Mouse (Mus musculus) retina, postnatal 7 days (tissue): Measurements from ENCODE around the gene Tent4a.

Source experiments
- DNase-seq: peaks from one replicate; pipeline ENCODE4 v3.0.0-alpha.2; 2012; ENCODE audit warnings: low read depth, low spot score

The Tent4a gene

DNA sequence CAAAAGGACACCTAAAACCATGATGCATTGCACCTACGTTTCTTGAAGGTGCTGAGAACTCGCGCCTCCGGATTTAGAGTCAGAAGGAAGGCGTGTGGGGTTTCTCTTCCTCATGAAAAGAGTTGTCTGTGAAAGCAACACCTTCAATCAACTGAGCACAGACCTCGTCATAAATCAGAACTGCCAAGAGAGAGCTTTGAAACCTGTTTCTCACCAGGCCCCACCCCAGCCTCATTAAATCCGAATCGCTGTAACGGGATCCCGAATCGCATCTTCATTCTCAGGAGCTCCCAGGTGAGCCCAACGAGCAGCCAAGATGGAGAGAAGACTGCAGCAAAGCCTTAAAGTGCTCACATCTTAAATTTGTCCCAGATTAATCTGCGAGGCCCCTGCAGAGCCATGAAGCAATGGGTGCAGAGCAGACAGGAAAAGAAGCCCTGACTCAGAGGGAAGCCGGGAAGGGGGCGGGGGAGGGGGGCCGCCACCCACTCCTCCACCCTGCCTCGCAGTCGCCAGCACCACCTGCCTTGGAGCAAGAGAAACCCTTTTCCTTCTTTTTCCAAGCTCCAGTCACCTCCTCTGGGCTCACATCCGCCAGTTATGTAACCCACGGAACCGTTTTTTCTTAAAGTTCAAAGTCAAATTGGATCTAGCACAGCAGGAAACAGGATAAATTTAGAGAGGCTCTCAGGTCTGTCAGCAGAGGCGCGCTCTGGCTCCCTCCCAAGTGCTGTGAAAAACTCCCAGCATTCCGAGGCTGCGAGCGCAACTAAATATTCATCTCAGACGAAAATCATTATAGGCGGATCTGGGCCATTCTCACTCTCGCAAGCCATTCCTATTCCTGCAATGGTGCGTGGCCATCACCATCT is 52.5 kb downstream of the Tent4a start:
- DNase-seq: no peak

DNA sequence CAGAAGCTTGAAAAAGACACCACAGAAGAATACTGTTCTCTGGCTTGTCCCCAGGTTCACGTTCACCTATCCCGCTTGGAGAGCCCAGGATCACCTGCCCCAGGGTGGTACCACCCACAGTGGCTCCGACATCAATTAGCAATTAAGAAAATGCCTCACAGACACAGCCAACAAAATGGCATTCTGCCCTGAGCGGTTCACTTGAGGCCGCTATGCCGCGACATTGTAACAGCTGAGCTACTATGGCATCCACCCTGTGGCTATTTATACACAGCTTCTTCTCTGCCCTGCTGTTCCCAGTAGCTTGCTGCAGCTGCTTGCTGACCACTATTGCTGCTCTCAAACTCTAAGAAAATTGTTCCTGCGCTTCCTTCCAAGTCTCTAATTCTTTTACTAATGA is 53.4 kb downstream of the Tent4a start:
- no peak for DNase-seq

DNA sequence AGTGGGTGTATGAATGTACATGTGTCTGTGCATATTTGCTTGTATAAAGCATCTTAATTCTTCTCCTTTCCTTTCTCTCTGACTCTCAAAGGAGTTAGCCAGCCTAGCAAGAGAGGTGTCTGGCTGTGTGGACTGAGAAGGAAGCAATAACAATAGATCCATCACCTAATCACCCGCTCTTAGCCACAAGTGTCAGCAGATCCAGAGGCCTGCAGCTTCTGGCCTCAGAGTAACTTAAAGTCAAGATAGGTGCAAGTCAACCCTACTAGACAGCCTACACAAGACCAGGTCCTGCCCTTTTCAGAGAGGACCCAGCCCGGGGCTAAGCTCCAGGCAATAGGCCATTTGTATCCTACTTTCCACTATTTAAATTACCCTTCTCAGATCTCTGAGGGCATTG is 54.5 kb downstream of the Tent4a start:
- no peak for DNase-seq

DNA sequence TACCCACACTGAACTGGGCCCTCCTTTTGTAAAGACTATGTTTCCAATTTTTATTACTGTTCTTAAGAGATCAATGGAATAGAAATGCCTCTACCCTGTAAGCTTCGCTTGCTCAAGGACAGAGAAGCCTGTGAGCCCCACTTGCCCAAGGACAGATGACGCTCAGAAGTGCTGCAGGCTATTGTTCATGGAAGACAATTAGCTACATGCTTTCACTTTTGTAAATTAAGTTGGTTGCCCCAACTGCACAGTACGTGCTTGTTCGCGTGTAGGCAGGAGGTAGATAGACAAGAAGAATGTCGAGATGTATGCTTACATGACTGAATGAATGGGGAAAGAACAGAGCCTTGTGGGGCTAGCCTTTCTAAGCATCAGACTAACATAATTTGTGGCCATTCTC is 55.7 kb downstream of the Tent4a start:
- DNase-seq: no peak

DNA sequence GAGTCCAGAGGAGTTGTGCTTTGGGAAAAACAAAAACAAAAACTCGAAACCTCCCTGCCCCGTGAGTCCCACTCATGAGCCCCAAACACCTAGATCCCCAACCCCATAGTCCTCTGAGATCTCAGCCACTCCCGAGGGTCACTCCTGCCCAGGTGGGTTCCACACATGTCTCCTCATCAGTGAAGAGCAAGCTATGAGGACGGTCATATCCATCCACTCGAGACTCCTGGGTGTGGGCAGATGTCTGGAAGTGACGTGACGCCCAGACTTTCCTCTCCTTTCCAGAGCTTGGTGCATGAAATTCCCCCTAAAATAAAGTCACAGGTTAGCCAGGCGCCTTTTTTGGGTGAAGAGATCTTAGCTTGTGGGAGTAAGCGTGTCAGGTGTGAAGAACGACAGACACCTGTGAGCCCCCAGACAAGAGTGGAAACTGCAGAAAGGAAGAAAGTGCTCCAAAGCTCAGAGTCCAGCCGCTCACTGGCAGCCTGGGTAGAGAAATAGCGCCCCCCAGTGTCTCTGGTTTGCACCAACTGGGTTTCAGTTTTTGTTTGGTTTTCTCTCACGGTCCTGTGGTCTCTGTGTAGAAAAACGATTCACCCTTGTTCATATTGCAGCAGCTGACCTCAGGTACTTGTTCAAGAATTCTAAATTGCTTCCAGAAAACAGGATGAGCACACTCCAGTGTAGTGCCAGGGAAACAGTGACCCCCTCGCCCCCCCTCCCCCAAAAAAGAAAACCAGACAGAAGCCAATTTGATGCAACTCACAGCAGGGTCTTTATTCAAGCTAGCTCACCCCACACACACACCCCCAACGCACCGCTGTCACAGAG is 73.6 kb downstream of the Tent4a start:
- no peak for DNase-seq

DNA sequence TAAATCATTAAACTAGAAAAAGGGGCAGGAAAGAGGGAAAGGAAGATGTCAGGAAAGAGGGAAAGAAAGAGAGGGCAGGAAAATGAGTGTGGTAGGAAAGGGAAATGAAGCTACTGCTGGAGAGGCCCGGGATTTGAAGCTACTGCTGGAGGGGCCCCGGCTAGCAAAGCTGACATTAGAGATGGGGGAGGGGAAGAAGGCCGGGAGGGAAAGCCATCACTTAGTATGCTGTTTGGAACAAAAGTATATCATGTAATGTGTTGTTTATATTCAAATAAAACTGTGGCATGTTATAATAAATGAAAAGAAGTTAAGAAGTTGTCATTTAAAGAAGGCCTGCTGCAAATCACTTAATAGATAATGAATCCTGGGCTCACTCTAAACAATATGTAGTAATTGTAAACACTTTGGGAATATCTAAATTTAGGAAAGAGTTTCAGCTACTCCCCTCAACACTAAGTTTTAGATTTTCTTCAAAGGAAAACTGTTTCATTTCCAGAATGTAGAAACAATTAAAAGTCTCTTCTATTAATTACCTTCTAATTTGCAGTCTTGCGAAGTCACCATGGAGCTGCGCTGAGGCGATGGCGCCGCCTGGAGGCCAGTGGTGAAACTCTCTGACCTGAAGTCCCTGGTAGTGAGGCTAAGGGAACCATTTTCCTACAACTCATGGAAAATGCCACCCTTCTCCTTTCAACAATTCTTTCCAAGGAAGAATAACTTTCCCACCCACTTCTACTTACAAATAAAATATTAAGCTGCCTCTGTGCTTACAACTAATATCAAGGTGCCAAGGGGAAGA is 74.6 kb downstream of the Tent4a start:
- DNase-seq: peak; percentile 33

DNA sequence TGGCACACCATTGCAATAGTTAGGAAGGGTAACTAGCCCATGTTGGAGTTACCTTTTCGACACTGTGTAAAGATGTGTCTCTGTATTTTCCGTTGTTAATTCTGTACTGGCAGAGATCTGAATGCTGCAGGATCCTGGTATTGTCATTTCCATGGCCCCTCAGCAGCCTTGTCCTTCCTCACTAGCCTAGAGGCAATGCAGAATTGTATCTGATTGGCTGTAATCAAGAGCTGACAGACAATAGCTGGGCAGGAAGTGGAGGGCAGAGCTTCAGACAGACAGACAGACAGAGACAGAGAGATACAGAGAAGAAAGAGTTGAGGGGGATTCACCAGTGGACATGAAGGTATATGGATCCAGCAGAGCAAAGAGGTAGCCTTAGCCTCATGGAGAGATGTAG is 75.5 kb downstream of the Tent4a start:
- DNase-seq: no peak

DNA sequence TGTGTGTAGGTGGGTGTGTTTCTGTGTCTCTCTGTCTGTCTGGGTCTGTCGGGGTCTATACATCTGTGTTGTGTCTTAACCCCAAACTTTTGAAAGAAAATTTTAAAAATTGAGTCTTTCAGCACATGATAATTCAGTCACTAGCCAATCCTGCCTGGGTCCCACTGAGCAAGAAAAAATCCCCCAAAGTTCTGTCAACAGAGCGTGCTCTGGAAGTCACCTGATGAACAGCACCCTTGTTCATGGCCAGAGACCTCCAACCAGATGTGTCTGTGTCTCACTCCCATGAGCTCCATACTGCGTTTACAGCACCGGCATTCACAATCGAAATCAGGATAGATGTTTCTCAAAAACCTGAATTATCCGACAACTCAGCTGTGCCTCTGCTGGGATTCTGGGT is 76.0 kb downstream of the Tent4a start:
- no peak for DNase-seq

DNA sequence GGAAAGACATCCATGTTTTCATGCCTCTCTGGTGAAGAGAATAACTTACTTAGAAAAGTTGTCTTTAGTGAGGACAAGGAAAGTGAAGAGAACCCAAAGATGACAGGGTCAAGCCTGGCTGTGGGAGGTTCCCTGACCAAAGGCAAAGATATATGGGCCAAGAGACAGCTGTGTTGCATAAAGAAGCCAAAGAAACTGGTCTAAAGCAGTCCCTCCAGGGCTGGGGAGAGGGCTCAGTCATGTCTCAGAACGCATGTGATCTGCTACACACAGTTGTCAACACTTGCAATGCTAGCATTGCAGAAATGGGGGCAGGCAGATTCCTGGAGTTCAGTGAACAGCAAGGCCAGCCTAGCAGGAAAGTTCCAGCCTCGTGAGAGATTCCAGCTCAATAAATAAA is 77.3 kb downstream of the Tent4a start:
- no peak for DNase-seq

DNA sequence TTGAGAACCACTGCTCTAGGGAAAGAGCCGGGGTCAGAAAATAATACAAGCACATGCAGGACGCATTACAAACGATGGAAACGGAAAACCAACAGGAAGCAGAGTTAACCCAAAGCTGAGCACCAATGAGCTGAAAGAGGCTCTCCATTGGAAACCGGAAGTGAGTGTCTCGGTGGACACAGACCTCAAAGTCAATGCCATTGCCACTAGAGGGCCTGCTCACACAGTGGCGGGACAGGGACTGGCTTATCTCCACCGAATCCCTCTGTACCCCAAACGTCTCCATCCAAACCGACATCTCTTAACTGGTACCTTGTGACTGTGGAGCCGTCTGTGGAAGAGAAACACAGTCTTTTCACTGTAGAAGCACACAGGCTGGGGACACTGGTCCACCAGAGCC is 77.8 kb downstream of the Tent4a start:
- no peak for DNase-seq

DNA sequence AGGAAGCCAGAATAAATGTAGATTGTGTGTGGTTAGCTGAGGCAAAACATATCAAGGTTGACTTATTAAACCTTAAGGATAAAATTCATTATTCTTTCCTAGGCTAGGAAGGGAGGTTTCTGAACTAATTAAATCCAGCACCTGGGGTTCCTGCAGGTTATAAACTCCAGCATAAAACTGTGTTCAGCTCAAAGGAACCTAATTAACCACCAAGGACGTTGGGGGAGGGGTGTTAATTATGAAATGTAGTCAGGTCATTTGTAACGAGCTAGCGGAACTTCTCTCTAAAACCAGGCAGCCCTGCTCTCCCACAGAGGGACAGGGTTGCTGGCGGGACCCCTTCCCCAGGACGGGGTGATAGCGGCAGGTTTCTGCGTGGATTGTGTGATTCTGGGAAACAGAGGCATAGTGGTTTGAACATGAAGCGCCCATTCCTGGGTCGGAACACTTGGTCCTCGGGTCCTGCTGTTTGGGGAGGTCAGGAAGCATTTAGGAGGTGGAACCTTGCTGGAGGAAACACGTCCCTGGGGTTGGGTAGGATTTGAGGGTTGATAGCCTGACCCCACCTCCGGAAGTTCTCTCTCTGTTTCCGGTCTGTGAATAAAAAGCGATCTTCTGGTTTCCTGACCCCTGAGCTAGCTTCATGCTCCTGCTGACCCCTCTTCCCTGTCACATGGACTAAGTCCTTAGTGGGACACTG is 78.8 kb downstream of the Tent4a start:
- DNase-seq: no peak
